19 mouse cellular contexts compared by ENCODE assay signal in genomic region chr6:29351613-29352012, GRCm38 (mm10). TPM values are rescaled to one million over a fixed set of nuclear protein-coding genes. Genes with fewer than 3 reads are reported as not detected.
DNase-seq lines count a peak whose midpoint lies in the region; ATAC-seq and TF ChIP-seq lines count a peak whose summit lies in the region.
"Had no signal": no experiment of that assay in that cellular context is flagged by ENCODE, and none has a peak within 500 bp of the region (broad histone marks: within the 10 kb centered on the region; RNA-seq: fewer than 3 reads in every experiment).

No protein-coding gene starts in this region.

- peak; percentile 14 for TF ChIP-seq RAD21 in MEL (IDR thresholded peaks at IDR 0.05; ENCODE audit: low read depth, low read length)

- H3K4me2 ChIP-seq in lung, embryonic 14.5 days: no peak overlapping the region
- no peak overlapping the region for H3K4me2 ChIP-seq in kidney, embryonic 15.5 days
- H3K4me2 ChIP-seq: embryonic facial prominence, embryonic 13.5 days; forebrain, embryonic 15.5 days; hindbrain, embryonic 14.5 days; midbrain, embryonic 15.5 days had no signal

- no peak for TF ChIP-seq EP300 in MEL (IDR thresholded peaks at IDR 0.05; ENCODE audit: low read depth in 1 of 2, low read length in 2 of 2)

- H3K9ac ChIP-seq in lung, embryonic 14.5 days: no peak overlapping the region
- no peak overlapping the region for H3K9ac ChIP-seq in MEL (ENCODE audit: control insufficient read depth, low read depth, low read length, poor library complexity, severe bottlenecking)
- H3K9ac ChIP-seq in kidney, embryonic 15.5 days: no peak overlapping the region
- H3K9ac ChIP-seq: embryonic facial prominence, embryonic 13.5 days; forebrain, embryonic 15.5 days; hindbrain, embryonic 14.5 days; midbrain, embryonic 15.5 days had no signal

- H3K36me3 ChIP-seq in lung, embryonic 14.5 days (ENCODE audit: insufficient read depth): peaks cover 7% of the 10 kb centered on the region
- H3K36me3 ChIP-seq in MEL (ENCODE audit: control insufficient read depth in 1 of 2, insufficient read depth in 2 of 2, low read length in 2 of 2): peaks cover 2 to 22% of the 10 kb centered on the region in 2 experiments
- peaks cover 6% of the 10 kb centered on the region for H3K36me3 ChIP-seq in kidney, embryonic 15.5 days
- H3K36me3 ChIP-seq: midbrain, embryonic 15.5 days had no signal

- no peak for ATAC-seq in lung, embryonic 14.5 days (ENCODE audit: insufficient read depth)
- ATAC-seq in kidney, embryonic 15.5 days (replicated peaks; ENCODE audit: low FRiP score): no peak
- ATAC-seq: forebrain, embryonic 15.5 days; midbrain, embryonic 15.5 days had no signal

- TF ChIP-seq POLR2A in MEL (IDR thresholded peaks at IDR 0.05; ENCODE audit: control insufficient read depth in 1 of 2, insufficient read depth in 1 of 2, low read depth in 1 of 2, low read length in 2 of 2, poor library complexity in 1 of 2): no peak

- intact Hi-C loops in gastrocnemius, adult 2 months (cut with DNase I): no loop called here
- intact Hi-C loops in gastrocnemius, postnatal 36 days (cut with DNase I): no loop called here

- no peaks in the 10 kb centered on the region for H3K27me3 ChIP-seq in lung, embryonic 14.5 days (ENCODE audit: insufficient read depth, low read length)
- H3K27me3 ChIP-seq in MEL (ENCODE audit: control insufficient read depth in 1 of 2, insufficient read depth in 2 of 2, low read length in 2 of 2): no peaks in the 10 kb centered on the region
- H3K27me3 ChIP-seq in kidney, embryonic 15.5 days: no peaks in the 10 kb centered on the region
- H3K27me3 ChIP-seq: embryonic facial prominence, embryonic 13.5 days; forebrain, embryonic 15.5 days; midbrain, embryonic 15.5 days had no signal

- H3K4me1 ChIP-seq in lung, embryonic 14.5 days (ENCODE audit: insufficient read depth): 0 out of 2 replicates have a peak, but pooled peaks cover 3% of the 10 kb centered on the region
- peaks cover 10 to 16% of the 10 kb centered on the region in 2 experiments for H3K4me1 ChIP-seq in MEL (ENCODE audit: control insufficient read depth in 1 of 2, insufficient read depth in 2 of 2, low read length in 2 of 2)
- H3K4me1 ChIP-seq in kidney, embryonic 15.5 days: peaks cover 34% of the 10 kb centered on the region

- no peak overlapping the region for H3K27ac ChIP-seq in gastrocnemius, adult 2 months
- H3K27ac ChIP-seq in lung, embryonic 14.5 days (ENCODE audit: low read depth): no peak overlapping the region
- H3K27ac ChIP-seq in MEL (ENCODE audit: control insufficient read depth, low read depth, low read length): no peak overlapping the region
- H3K27ac ChIP-seq in kidney, embryonic 15.5 days: no peak overlapping the region
- H3K27ac ChIP-seq: embryonic facial prominence, embryonic 13.5 days; forebrain, embryonic 15.5 days; hindbrain, embryonic 14.5 days; midbrain, embryonic 15.5 days had no signal

- no peaks in the 10 kb centered on the region for H3K9me3 ChIP-seq in lung, embryonic 14.5 days (ENCODE audit: low read depth, low read length)
- H3K9me3 ChIP-seq in MEL (replicated peaks; ENCODE audit: insufficient read depth, low read length): no peaks in the 10 kb centered on the region
- no peaks in the 10 kb centered on the region for H3K9me3 ChIP-seq in kidney, embryonic 15.5 days (replicated peaks)
- H3K9me3 ChIP-seq: embryonic facial prominence, embryonic 13.5 days; forebrain, embryonic 15.5 days; G1E; midbrain, embryonic 15.5 days had no signal

- no peak overlapping the region for H3K4me3 ChIP-seq in gastrocnemius, adult 2 months
- no peak overlapping the region for H3K4me3 ChIP-seq in lung, embryonic 14.5 days (ENCODE audit: low read depth, low read length)
- H3K4me3 ChIP-seq in MEL (ENCODE audit: control insufficient read depth in 1 of 2, insufficient read depth in 1 of 2, low read depth in 2 of 2, low read length in 2 of 2): no peak overlapping the region
- no peak overlapping the region for H3K4me3 ChIP-seq in kidney, embryonic 15.5 days (replicated peaks)
- H3K4me3 ChIP-seq: embryonic facial prominence, embryonic 13.5 days; forebrain, embryonic 15.5 days; midbrain, embryonic 15.5 days had no signal

- no peak for DNase-seq in gastrocnemius, adult 2 months
- no peak for DNase-seq in gastrocnemius, postnatal 36 days
- DNase-seq in lung, embryonic 14.5 days: peak; percentile 54
- no peak for DNase-seq in lung, postnatal 4 days
- DNase-seq in MEL (ENCODE audit: low read depth, low spot score): peak; percentile 62
- peak; percentile 16 for DNase-seq in retina, postnatal 1 day
- no peak for DNase-seq in frontal cortex, postnatal 36 days (ENCODE audit: low spot score in 2 of 2)
- DNase-seq: adrenal gland, postnatal 10 days; cerebellum, adult 11 months; heart, adult 11 months; lung, adult 18-20 months had no signal

- TF ChIP-seq CTCF in gastrocnemius, adult 2 months (IDR thresholded peaks at IDR 0.05): peak; percentile 38; the same call in 1 of the 2 replicates
- peak; percentile 22; the same call in 1 of the 2 replicates for TF ChIP-seq CTCF in lung, embryonic 14.5 days (IDR thresholded peaks at IDR 0.05; ENCODE audit: low read depth)
- peak in 2 of 3 experiments; percentile 44 to 53; a peak in 4 of 6 replicates for TF ChIP-seq CTCF in MEL (IDR thresholded peaks at IDR 0.05 in 2 of 3, conservative IDR thresholded peaks at IDR 0.05 in 1 of 3; ENCODE audit: control insufficient read depth in 1 of 3, insufficient read depth in 1 of 3, low read depth in 2 of 3, low read length in 3 of 3, poor library complexity in 1 of 3, severe bottlenecking in 1 of 3)

- peaks cover 42% of the 10 kb centered on the region for H3K79me2 ChIP-seq in MEL (ENCODE audit: control insufficient read depth, insufficient read depth, low read length, poor library complexity)

TF ChIP-seq in MEL, 35 proteins besides CTCF, POLR2A, EP300 and RAD21:
- TF ChIP-seq SMC3 (IDR thresholded peaks at IDR 0.05; ENCODE audit: low read depth, low read length): peak; percentile 35
- no peak for TF ChIP-seq CHD1 (IDR thresholded peaks at IDR 0.05; ENCODE audit: low read depth, low read length)
- TF ChIP-seq TCF12 (IDR thresholded peaks at IDR 0.05; ENCODE audit: low read depth, low read length): no peak
- 0 out of 2 replicates have a peak, but pooled peaks have one; percentile 19 for TF ChIP-seq SIN3A (IDR thresholded peaks at IDR 0.05; ENCODE audit: low read length)
- TF ChIP-seq RCOR1 (IDR thresholded peaks at IDR 0.05; ENCODE audit: low read depth, low read length): no peak
TF ChIP-seq in MEL: peak in this region for 2.

RNA-seq across cellular contexts. Expression of gene Calu, which starts 3.7 kb away (rescaled TPM):
- total RNA-seq in gastrocnemius, adult 2 months (2021): 100 to 1,000 TPM in 1 of 2 experiments, 10 to 100 TPM in 1; 73.7 to 104 TPM
- total RNA-seq in gastrocnemius, postnatal 36 days (2021): 10 to 100 TPM; 82.5 to 86.2 TPM
- 451 and 469 TPM in 2 replicates for polyA plus RNA-seq in lung, embryonic 14.5 days (2014; fragmentation: Nextera tagmentation; extraction: Ambion mirVana)
- total RNA-seq in MEL (2012; rRNA removed): 80.4 and 98.0 TPM in 2 replicates
- polyA plus RNA-seq in MEL (2012; ENCODE audit: insufficient read depth in 1 of 2, insufficient read length in 2 of 2, low read depth in 1 of 2, low replicate concordance in 2 of 2, missing spikeins in 1 of 2): 100 to 1,000 TPM in 1 of 2 experiments, 10 to 100 TPM in 1; 79.4 to 419 TPM
- polyA plus RNA-seq in kidney, embryonic 15.5 days (2015; fragmentation: Nextera tagmentation; extraction: Ambion mirVana): 382 and 391 TPM in 2 replicates

RNA-seq across cellular contexts. Expression of gene Fam71f1, which starts 32.7 kb away (rescaled TPM):
- total RNA-seq in gastrocnemius, adult 2 months (2021): not detected
- total RNA-seq in gastrocnemius, postnatal 36 days (2021): not detected
- polyA plus RNA-seq in lung, embryonic 14.5 days (2014; fragmentation: Nextera tagmentation; extraction: Ambion mirVana): 0.19 TPM in 1 of 2 replicates, not detected in the other
- not detected in 2 replicates for total RNA-seq in MEL (2012; rRNA removed)
- polyA plus RNA-seq in MEL (2012; ENCODE audit: insufficient read depth in 1 of 2, insufficient read length in 2 of 2, low read depth in 1 of 2, low replicate concordance in 2 of 2, missing spikeins in 1 of 2): under 1 TPM in 1 of 2 experiments, not detected in 1; 0.13 TPM
- polyA plus RNA-seq in kidney, embryonic 15.5 days (2015; fragmentation: Nextera tagmentation; extraction: Ambion mirVana): 0.12 and 0.22 TPM in 2 replicates
- total RNA-seq: adrenal gland, postnatal 10 days; left cerebral cortex, postnatal 10 days had no signal
- polyA plus RNA-seq: embryonic facial prominence, embryonic 13.5 days; forebrain, embryonic 15.5 days; G1E; hindbrain, embryonic 14.5 days; midbrain, embryonic 15.5 days; small intestine, adult 2 months had no signal

RNA-seq across cellular contexts. Expression of gene Opn1sw, which starts 36.7 kb away (rescaled TPM):
- under 1 TPM; 0.17 to 0.18 TPM for total RNA-seq in gastrocnemius, adult 2 months (2021)
- total RNA-seq in gastrocnemius, postnatal 36 days (2021): under 1 TPM in 1 of 2 experiments, not detected in 1; 0.35 TPM
- 0.61 and 0.84 TPM in 2 replicates for polyA plus RNA-seq in lung, embryonic 14.5 days (2014; fragmentation: Nextera tagmentation; extraction: Ambion mirVana)
- total RNA-seq in MEL (2012; rRNA removed): 0.23 TPM in 1 of 2 replicates, not detected in the other
- polyA plus RNA-seq in MEL (2012; ENCODE audit: insufficient read depth in 1 of 2, insufficient read length in 2 of 2, low read depth in 1 of 2, low replicate concordance in 2 of 2, missing spikeins in 1 of 2): under 1 TPM in 1 of 2 experiments, not detected in 1; 0.04 TPM
- 0.26 and 0.29 TPM in 2 replicates for polyA plus RNA-seq in kidney, embryonic 15.5 days (2015; fragmentation: Nextera tagmentation; extraction: Ambion mirVana)
- total RNA-seq: adrenal gland, postnatal 10 days had no signal
- polyA plus RNA-seq: G1E had no signal

RNA-seq across cellular contexts. Expression of gene Ccdc136, which starts 44.5 kb away (rescaled TPM):
- 10 to 100 TPM in 1 of 2 experiments, 1 to 10 TPM in 1; 9.6 to 10.5 TPM for total RNA-seq in gastrocnemius, adult 2 months (2021)
- total RNA-seq in gastrocnemius, postnatal 36 days (2021): 10 to 100 TPM; 10.1 to 12.9 TPM
- polyA plus RNA-seq in lung, embryonic 14.5 days (2014; fragmentation: Nextera tagmentation; extraction: Ambion mirVana): 15.3 and 15.8 TPM in 2 replicates
- not detected in 2 replicates for total RNA-seq in MEL (2012; rRNA removed)
- polyA plus RNA-seq in MEL (2012; ENCODE audit: insufficient read depth in 1 of 2, insufficient read length in 2 of 2, low read depth in 1 of 2, low replicate concordance in 2 of 2, missing spikeins in 1 of 2): under 1 TPM in 1 of 2 experiments, not detected in 1; 0.22 TPM
- polyA plus RNA-seq in kidney, embryonic 15.5 days (2015; fragmentation: Nextera tagmentation; extraction: Ambion mirVana): 22.5 and 22.6 TPM in 2 replicates

Comparison
In these comparisons a context has a peak if more than half of its experiments do, and no peak if none do; other contexts are left out.
1. DNase-seq: peak in lung, embryonic 14.5 days (single experiment), MEL (single experiment) and retina, postnatal 1 day (single experiment); none in gastrocnemius, adult 2 months (single experiment), gastrocnemius, postnatal 36 days (0 of 2), lung, postnatal 4 days (0 of 2) and frontal cortex, postnatal 36 days (0 of 2).
2. Peak in every context shown above with its lines, with median percentiles within 50 percentile points of each other: CTCF ChIP-seq.